Mouse (Mus musculus): Measurements from ENCODE around the gene Gm49387.

The Gm49387 gene

GRCm38 (mm10) chr14:31525040-31525810 is 115.5 kb downstream of the Gm49387 start:
- DNase-seq (ENCODE audit: low spot score in 2 of 2): no peak

- DNase-seq (ENCODE audit: low spot score in 2 of 2): no peak
Observed at GRCm38 (mm10) chr14:31521318-31521717, 119.4 kb downstream of the Gm49387 start.

DNA sequence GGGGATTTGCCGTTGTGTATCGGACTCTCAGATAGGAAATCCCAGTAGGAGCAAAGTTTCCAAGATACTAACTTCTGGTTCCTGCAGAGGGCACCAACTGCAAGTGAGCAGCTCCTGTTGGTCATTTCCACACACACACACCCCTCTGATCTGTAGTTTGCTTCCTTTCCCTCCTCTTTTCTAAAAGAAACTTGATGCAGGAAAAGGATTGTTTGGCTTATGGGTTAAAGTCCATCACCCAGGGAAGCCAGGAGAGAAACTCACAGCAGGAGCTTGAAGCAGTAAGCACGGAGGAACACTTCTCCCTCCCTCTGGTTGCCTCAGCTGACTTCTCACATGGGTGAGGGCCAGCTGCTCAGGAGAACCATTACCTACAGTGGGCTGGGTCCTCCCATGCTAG is 121.5 kb downstream of the Gm49387 start:
- no peak for DNase-seq (ENCODE audit: low spot score in 2 of 2)

- no peak for DNase-seq (ENCODE audit: low spot score in 2 of 2)
Observed at GRCm38 (mm10) chr14:31515895-31516294, 124.8 kb downstream of the Gm49387 start.

DNA sequence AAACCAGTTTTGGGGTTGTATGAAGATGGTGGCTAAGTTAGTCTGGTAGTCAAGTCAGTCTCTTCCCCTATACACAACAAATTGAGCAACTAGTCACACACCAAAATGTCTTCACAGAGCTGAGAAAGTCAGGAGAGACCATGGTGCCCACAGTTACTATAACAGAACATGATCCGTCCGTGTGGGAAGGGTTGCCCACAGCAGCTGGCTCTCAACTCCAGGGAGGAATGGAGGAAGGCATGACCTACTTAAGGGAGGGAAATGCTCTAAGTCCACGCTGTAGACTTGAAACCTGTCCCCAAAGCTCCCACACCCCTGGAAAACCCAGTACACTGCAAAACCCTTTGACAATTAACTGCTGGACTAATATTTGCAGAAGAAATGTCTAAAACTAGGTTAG is 130.4 kb downstream of the Gm49387 start:
- DNase-seq (ENCODE audit: low spot score in 2 of 2): no peak

DNA sequence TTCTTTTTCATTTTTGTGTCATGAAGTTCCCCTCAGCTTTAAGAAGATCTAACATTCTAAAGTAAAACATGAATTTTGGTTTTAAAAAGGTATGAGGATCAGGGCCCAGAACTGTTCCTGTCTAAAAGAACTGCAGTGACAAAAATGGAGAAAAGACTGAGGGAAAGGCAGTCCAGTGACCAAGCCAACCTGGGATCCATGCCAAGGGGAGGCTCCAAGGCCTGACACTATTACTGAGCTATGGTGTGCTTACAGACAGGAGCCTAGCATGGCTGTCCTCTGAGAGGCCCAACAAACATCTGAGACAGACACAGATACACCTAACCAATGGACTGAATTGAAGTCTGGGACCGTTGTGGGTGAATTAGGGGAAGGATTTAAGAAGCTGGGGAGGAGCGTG is 130.8 kb downstream of the Gm49387 start:
- no peak for DNase-seq (ENCODE audit: low spot score in 2 of 2)

- no peak for DNase-seq (ENCODE audit: low spot score in 2 of 2)
Observed at GRCm38 (mm10) chr14:31506456-31506855, 134.2 kb downstream of the Gm49387 start.

DNA sequence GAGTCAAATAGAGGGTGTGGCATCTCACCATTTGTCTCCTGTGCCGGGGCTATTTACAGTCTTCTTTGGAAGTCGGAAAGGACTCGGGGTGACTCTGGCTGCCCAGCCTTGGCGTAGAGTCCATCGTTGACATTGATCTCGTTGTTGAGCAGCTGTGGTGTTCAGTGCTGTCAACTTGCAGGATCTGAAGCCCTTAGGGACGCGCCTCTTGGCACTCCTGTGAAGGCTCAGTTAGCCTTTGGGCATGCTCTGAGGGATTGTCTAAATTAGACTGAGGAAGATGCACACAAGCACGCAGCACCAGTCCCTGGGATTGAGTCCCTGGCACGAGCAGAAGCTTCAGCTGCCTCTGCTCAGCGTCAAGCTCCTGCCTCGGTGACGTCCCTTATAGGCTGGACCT is 137.3 kb downstream of the Gm49387 start:
- DNase-seq (ENCODE audit: low spot score in 2 of 2): no peak

Measured in frontal cortex, postnatal 10 days (tissue).